Mouse (Mus musculus) liver, embryonic 13.5 days (tissue): ENCODE measurements around the gene Asb10. TPM values are rescaled to one million over a fixed set of nuclear protein-coding genes. Genes with fewer than 3 reads are reported as not detected.

Source experiments
- ATAC-seq: fragments of 200-750 bp; cut with Nextera tagmentation; 2 replicates; pipeline ENCODE4 v1.8.0; 2017; ENCODE audit warnings: low read depth, mild to moderate bottlenecking, moderate number of reproducible peaks, moderate library complexity
- DNase-seq: peaks from one replicate; pipeline ENCODE4 v3.0.0; 2022
- H3K27ac ChIP-seq: fragments of 300-500 bp; sonication (generic); 2 replicates; pipeline ENCODE4 v1.5.1; 2015; ENCODE audit warnings: moderate library complexity, mild to moderate bottlenecking, inconsistent platforms
- H3K27me3 ChIP-seq: fragments of 300-500 bp; sonication (generic); 2 replicates; pipeline ENCODE4 v1.6.1; 2015; ENCODE audit warnings: mild to moderate bottlenecking, inconsistent platforms
- H3K36me3 ChIP-seq: fragments of 300-500 bp; sonication (generic); 2 replicates; pipeline ENCODE4 v1.6.1; 2015; ENCODE audit warnings: mild to moderate bottlenecking, inconsistent platforms
- H3K4me1 ChIP-seq: fragments of 300-500 bp; sonication (generic); replicated peaks from 2 replicates; pipeline ENCODE4 v1.6.1; 2015; ENCODE audit warnings: inconsistent platforms
- H3K4me2 ChIP-seq: fragments of 300-500 bp; sonication (generic); 2 replicates; pipeline ENCODE4 v1.6.1; 2015; ENCODE audit warnings: inconsistent platforms, mild to moderate bottlenecking, moderate library complexity
- H3K4me3 ChIP-seq: fragments of 300-500 bp; sonication (generic); replicated peaks from 2 replicates; pipeline ENCODE4 v1.5.1; 2015; ENCODE audit warnings: mild to moderate bottlenecking, inconsistent platforms
- H3K9ac ChIP-seq: fragments of 300-500 bp; sonication (generic); 2 replicates; pipeline ENCODE4 v1.6.1; 2015; ENCODE audit warnings: mild to moderate bottlenecking, inconsistent platforms
- H3K9me3 ChIP-seq: fragments of 300-500 bp; sonication (generic); replicated peaks from 2 replicates; pipeline ENCODE4 v1.6.1; 2016; ENCODE audit warnings: inconsistent platforms
- WGBS: fragments of 180-500 bp; shearing (Covaris S2); methylation state at CpG from one replicate; pipeline ENCODE4 v1.1.7; 2015; ENCODE audit not compliant: insufficient replicate concordance; 5-methylcytosine and 5-hydroxymethylcytosine counted together
- polyA plus RNA-seq: library from polyadenylated mRNA; unstranded; fragments of >200 nt; fragmentation: Nextera tagmentation; extraction: Ambion mirVana; gene quantifications from 2 replicates; pipeline ENCODE4 v1.2.1, GENCODE M21; 2015

Asb10 gene
- 0.10 and 0.15 TPM in 2 replicates for polyA plus RNA-seq

GRCm38 (mm10) chr5:24540387-24541143 lies at the start of gene Asb10:
Asb10 (minus strand) TSS chr5:24540978.
- H3K9ac ChIP-seq, result no peak within 1 kb of the TSS
- DNase-seq (no peak), ATAC-seq (peak; percentile 36)
- H3K4me3 ChIP-seq, result no peak within 1 kb of the TSS
- H3K4me1 ChIP-seq, result peaks cover 11% of the 10 kb centered on the region
- H3K36me3 ChIP-seq, result no peaks in the 10 kb centered on the region
- peaks cover 24% of the 10 kb centered on the region for H3K27me3 ChIP-seq
- 16% methylated on average over 14 of the region's 14 CpGs for WGBS
- H3K27ac ChIP-seq, result no peak within 1 kb of the TSS
- no peaks in the 10 kb centered on the region for H3K9me3 ChIP-seq
- peak within 1 kb of the TSS; percentile 23; the same call in 1 of the 2 replicates for H3K4me2 ChIP-seq

GRCm38 (mm10) chr5:24589511-24590500 lies 49.0 kb upstream of the Asb10 start:
- H3K4me1 ChIP-seq, result peaks cover 55% of the 10 kb centered on the region
- no peak overlapping the region for H3K27ac ChIP-seq
- ATAC-seq (no peak), DNase-seq (no peak)
- peaks cover 34% of the 10 kb centered on the region for H3K27me3 ChIP-seq
- peaks cover 28% of the 10 kb centered on the region for H3K36me3 ChIP-seq
- H3K9ac ChIP-seq, result no peak overlapping the region
- H3K4me2 ChIP-seq, result no peak overlapping the region
- WGBS, result 91% methylated on average over 20 of the region's 20 CpGs
- no peak overlapping the region for H3K4me3 ChIP-seq
- H3K9me3 ChIP-seq, result no peaks in the 10 kb centered on the region

DNA sequence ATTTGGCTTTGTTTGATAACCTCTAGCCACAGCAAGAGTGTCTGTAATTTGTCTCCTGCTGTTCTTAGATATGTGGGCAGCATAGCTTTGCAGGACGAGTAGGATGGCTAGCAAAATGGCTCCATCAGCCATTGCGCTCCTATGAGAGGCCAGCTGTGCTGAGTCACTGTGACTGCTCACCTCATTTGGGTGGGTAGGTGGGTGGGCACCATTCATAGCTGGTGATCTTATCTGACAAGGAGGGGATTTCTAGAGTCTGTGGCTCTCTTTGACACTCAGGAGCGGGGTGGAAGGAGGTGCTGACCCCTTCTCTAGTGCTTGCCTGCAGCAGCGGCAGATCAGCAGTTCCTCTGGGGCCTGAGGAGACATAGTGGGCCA lies 46.4 kb upstream of the Asb10 start:
- Histone ChIP-seq H3K9me3 (no peaks in the 10 kb centered on the region), H3K4me1 (peaks cover 49% of the 10 kb centered on the region), H3K4me3 (peak overlapping the region; percentile 93), H3K36me3 (peaks cover 28% of the 10 kb centered on the region), H3K27ac (peak overlapping the region; percentile 79), H3K27me3 (peaks cover 13% of the 10 kb centered on the region), H3K9ac (peak overlapping the region; percentile 87), H3K4me2 (peak overlapping the region; percentile 83)
- ATAC-seq, result peak; percentile 60
- no peak for DNase-seq
- WGBS, result 9% methylated on average over 4 of the region's 4 CpGs

DNA sequence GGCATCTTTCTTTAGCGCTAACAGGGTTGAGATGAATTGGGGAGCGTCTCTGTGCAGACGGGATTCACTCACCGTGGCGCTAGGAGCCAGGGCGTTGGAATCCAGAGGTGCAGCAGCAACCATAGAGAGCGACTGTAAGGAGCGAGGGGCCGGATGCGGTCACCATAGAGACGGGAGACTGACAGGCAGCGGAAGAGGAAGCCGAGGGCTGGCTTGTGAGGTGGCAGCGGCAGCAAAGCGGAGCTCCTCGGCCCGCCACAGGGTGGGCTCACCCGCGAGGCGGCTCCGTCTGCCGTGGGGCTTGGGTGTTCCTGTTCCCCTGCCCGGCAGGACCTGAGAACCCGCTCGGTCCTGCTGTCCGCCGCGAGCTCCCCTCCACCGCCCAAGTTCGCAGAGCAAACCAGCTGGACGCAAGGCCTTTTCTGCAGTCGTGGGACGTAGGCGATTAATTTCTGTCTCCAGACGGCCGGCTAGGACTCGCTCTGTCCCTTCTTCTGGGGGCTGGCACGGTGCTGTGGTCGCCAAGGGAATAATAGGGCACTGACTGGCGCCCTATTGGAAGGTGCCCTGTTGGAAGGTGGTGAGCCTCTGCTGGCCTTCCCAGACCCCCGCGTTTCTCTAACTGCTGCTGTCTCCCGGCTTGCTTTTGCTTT lies 45.9 kb upstream of the Asb10 start, which contains the start of gene Chpf2:
Gene Chpf2, plus strand, starts transcription at position 195 of the 653 bp plus-strand sequence.
- Histone ChIP-seq H3K36me3 (peaks cover 28% of the 10 kb centered on the region), H3K4me1 (peaks cover 43% of the 10 kb centered on the region), H3K27me3 (peaks cover 8% of the 10 kb centered on the region), H3K9ac (peak within 1 kb of the TSS; percentile 87), H3K27ac (peak within 1 kb of the TSS; percentile 79), H3K4me3 (peak within 1 kb of the TSS; percentile 93), H3K4me2 (peak within 1 kb of the TSS; percentile 83), H3K9me3 (no peaks in the 10 kb centered on the region)
- under 1% methylated on average over 43 of the region's 43 CpGs for WGBS
- ATAC-seq, result peak; percentile 87
- peak; percentile 68 for DNase-seq

- H3K27me3 ChIP-seq, result peaks cover 2% of the 10 kb centered on the region
- peaks cover 38% of the 10 kb centered on the region for H3K4me1 ChIP-seq
- H3K27ac ChIP-seq, result no peak overlapping the region
- H3K9me3 ChIP-seq, result no peaks in the 10 kb centered on the region
- H3K4me2 ChIP-seq, result peak overlapping the region; percentile 83
- peaks cover 26% of the 10 kb centered on the region for H3K36me3 ChIP-seq
- DNase-seq (no peak), ATAC-seq (peak; percentile 7; the same call in 1 of the 2 replicates)
- WGBS, result 14% methylated on average over 8 of the region's 8 CpGs
- H3K9ac ChIP-seq, result peak overlapping the region; percentile 87
- peak overlapping the region; percentile 93 for H3K4me3 ChIP-seq
Measured at GRCm38 (mm10) chr5:24586106-24586505, 45.3 kb upstream of the Asb10 start.

GRCm38 (mm10) chr5:24578109-24578963 lies 37.6 kb upstream of the Asb10 start:
- H3K4me3 ChIP-seq, result peak overlapping the region; percentile 81
- no peaks in the 10 kb centered on the region for H3K9me3 ChIP-seq
- DNase-seq, result no peak
- H3K27me3 ChIP-seq, result no peaks in the 10 kb centered on the region
- H3K36me3 ChIP-seq, result peaks cover 24% of the 10 kb centered on the region
- ATAC-seq, result no peak
- H3K9ac ChIP-seq, result peak overlapping the region; percentile 78
- peak overlapping the region; percentile 83 for H3K27ac ChIP-seq
- H3K4me2 ChIP-seq, result peak overlapping the region; percentile 95
- 30% methylated on average over 6 of the region's 6 CpGs for WGBS
- peaks cover 29% of the 10 kb centered on the region for H3K4me1 ChIP-seq

- peak within 1 kb of the TSS; percentile 83 for H3K27ac ChIP-seq
- peak within 1 kb of the TSS; percentile 81 for H3K4me3 ChIP-seq
- peak within 1 kb of the TSS; percentile 92 for H3K9ac ChIP-seq
- DNase-seq (peak; percentile 97), ATAC-seq (peak; percentile 95)
- H3K4me1 ChIP-seq, result peaks cover 29% of the 10 kb centered on the region
- peak within 1 kb of the TSS; percentile 95 for H3K4me2 ChIP-seq
- H3K27me3 ChIP-seq, result no peaks in the 10 kb centered on the region
- peaks cover 33% of the 10 kb centered on the region for H3K36me3 ChIP-seq
- H3K9me3 ChIP-seq, result no peaks in the 10 kb centered on the region
- WGBS, result under 1% methylated on average over 48 of the region's 48 CpGs
Measured at GRCm38 (mm10) chr5:24577183-24577929, 36.6 kb upstream of the Asb10 start, which contains the start of gene Abcf2. Abcf2 (minus strand) TSS chr5:24577467.

GRCm38 (mm10) chr5:24576801-24577182 lies 36.0 kb upstream of the Asb10 start:
- under 1% methylated on average over 32 of the region's 32 CpGs for WGBS
- no peaks in the 10 kb centered on the region for H3K9me3 ChIP-seq

GRCm38 (mm10) chr5:24575948-24576347 lies 35.2 kb upstream of the Asb10 start:
- no peak overlapping the region for H3K27ac ChIP-seq
- H3K4me2 ChIP-seq, result peak overlapping the region; percentile 95
- peaks cover 29% of the 10 kb centered on the region for H3K4me1 ChIP-seq
- no peaks in the 10 kb centered on the region for H3K27me3 ChIP-seq
- H3K36me3 ChIP-seq, result peaks cover 47% of the 10 kb centered on the region
- 82% methylated on average over 1 of the region's 1 CpGs for WGBS
- DNase-seq (no peak), ATAC-seq (no peak)
- peak overlapping the region; percentile 92; the same call in 1 of the 2 replicates for H3K9ac ChIP-seq
- no peaks in the 10 kb centered on the region for H3K9me3 ChIP-seq
- H3K4me3 ChIP-seq, result peak overlapping the region; percentile 81

More at GRCm38 (mm10) chr5:24576801-24577182, 36.0 kb upstream of the Asb10 start:
- H3K36me3 ChIP-seq, result peaks cover 39% of the 10 kb centered on the region
- H3K27me3 ChIP-seq, result no peaks in the 10 kb centered on the region
- peak overlapping the region; percentile 65 for H3K27ac ChIP-seq
- no peak for DNase-seq
- H3K4me2 ChIP-seq, result peak overlapping the region; percentile 95
- H3K9ac ChIP-seq, result peak overlapping the region; percentile 92
- peak overlapping the region; percentile 81 for H3K4me3 ChIP-seq
- H3K4me1 ChIP-seq, result peaks cover 29% of the 10 kb centered on the region
- ATAC-seq, result peak; percentile 22
